Mouse (Mus musculus) kidney, adult 18-20 months (tissue): ENCODE data around the gene Aurkaip1.
"Not testable (repeated sequence)": the region's sequence is repeated elsewhere in the genome, so short reads cannot be mapped to it uniquely, and the experiment has no call there.

Source experiments
- DNase-seq: peaks from one replicate; pipeline ENCODE4 v3.0.0; 2021

The Aurkaip1 gene

DNA sequence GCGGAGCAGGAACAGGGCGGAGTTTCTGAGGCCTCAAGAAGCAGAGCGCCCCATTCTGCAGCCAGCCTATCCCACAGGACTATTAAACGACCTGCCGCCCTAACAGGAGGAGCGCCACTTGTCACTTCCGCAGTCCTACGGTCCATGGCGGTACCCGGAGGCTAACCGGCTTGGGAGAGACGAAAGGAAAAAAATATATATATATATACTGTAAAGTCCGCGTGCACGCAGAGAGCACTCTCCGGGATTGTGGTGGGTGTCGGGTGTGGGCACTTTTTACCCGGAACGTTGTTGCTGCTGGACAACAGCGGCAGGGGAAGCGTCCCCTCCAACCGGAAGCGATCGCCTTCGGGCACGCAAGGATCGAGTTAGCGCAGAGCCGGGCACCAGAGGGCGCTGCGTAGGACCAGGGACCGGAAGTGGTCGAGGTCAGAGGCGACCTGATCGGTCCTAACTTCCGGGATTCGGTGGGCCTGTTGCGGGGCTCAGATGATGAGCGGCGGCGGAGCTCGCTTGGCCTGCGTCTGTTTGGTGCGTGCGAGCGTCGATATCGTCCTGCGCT lies at the start of gene Aurkaip1:
Gene Aurkaip1 (plus strand): TSS at position 68 of the 562 bp plus-strand sequence.
- peak; percentile 96 for DNase-seq

DNA sequence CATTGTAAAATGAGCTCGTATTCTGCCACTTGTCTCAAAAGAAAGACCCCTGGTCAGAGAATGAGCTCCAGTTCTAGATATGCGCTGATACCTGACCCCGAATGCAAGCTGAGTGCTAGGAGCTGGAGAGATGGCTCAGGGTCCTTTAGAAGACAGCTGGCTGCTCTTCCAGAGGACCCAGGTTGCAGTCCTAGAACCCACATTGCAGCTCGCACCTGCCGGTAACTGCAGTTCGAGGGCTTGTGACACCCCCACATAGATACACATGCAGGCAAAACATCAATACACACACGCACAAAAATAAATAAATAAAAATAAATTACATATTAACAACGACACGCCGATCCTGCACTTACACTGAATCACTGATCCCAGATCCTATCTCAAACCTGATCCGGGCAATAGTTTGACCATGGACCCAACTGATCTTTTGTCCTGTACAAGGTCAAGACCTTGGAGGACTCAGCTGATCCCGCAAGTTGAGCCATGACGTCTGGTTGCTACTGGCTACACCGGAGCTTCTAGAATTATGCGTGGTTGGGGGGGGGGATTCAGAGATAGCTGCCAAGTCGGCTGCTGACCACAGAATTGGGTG lies 47.5 kb upstream of the Aurkaip1 start:
- DNase-seq: no peak

DNA sequence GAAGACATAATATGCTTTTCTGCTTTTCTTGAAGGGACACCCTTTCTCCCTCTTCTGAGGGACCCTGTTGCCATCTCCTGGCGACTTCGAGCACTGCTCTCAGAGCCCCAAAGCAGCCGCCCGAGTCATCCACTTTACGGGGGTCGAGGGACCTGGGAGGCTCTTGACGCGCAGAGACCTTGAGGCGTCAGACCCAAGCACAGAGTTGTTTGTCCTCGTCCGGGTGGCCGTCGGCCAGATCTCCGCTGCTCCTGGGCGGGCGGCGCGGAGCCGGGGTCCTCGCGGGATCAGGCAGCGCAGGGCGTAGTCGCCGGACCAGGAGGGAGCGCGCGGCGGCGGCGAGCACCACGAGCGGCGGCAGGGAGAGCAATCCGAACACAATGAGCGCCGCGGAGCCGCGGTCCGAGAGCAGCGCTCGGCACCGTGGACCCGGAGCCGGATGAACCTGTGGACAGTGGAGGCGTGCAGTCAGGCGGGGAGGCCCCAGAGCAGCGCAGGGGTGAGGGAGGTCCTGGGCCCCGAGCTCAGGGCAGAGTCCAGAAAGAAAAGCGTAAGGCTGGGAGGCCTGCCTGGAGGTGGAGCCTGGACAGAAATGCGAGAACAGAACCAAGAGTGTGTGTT lies 46.9 kb upstream of the Aurkaip1 start:
- peak; percentile 86 for DNase-seq

DNA sequence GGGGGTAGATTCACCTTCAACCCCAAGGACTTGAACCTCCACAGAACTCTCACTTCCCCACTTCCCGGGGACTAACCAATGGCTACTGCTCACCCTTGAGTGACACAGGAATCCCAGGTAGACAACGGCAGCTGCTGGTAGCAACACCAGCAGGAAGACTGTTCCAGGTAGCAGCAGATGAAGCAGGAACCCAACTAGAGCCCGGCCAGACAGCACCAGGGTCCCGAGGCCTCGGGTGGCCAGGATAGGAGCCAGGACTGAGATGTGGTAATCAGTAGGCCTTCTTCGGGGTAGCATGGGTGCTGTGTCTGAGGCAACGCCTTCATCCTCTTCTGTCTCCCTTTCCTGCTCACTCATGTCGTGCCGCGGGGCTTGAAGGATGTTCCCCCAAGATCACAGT lies 45.8 kb upstream of the Aurkaip1 start:
- DNase-seq: no peak

DNA sequence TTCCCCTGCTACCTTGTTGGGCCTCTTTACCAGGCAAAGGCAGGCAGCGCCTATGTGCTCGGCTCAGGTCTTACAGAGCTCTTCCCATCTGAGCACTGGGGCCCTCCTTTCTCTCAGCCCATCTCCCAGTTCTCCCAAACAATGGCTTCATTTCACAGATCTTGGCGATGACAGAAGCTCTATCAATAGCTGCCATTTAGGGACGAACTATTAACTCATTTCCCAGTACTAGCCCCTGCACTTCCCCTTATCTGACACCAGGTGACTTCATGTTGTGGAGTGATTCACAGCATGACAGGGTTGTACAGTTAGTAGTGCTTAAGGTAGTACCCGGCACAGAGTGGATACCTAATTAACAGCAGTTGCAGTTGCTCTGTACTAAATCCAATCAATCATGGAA lies 45.3 kb upstream of the Aurkaip1 start, which contains the start of gene Tmem88b:
Gene Tmem88b (minus strand): TSS at position 56 of the 400 bp plus-strand sequence.
- no peak for DNase-seq

DNA sequence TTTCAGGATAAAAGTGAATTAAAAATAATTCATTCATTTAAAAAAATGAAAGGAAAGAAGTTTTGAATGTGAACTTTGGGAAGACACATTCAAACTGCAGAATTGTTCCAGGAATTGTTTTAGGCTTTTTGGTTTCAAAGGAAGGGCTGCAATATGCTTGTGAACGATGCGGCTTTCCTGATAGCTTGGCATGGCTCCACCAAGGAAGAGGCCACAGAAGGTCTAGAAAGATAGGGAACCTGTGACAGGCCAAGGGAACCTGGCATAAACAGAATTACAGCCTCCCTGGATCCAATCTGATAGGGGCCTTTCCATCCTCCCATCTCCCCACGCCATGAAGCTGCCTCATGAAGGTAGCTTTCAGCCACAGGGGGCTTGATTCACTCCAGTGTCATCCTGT lies 42.8 kb upstream of the Aurkaip1 start:
- DNase-seq: no peak

GRCm38 (mm10) chr4:155788833-155789232 lies 42.2 kb upstream of the Aurkaip1 start:
- DNase-seq: not testable (repeated sequence)

DNA sequence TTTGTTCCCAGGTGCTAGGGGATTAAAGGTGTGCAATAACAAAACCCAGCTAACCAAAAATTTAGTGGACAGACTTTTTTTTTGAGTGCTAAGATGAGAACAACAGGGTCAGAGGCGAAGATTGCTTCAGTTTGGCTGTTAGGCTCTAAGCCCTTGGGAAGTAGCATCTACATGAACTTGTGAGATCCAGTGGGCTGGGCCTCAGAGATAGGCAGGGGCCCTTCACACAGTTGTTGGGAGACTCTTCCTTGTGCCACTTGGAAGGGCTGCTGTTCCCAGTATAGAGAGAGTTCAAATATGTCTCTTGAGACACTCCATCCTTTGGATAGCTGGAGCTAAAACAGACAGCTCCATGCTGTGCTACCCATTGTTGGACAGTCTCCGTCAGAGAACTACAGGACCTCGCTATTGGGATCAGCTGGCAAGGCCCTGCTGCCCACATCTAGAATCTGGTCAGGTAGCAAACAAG lies 41.0 kb upstream of the Aurkaip1 start, which contains the start of gene Ankrd65:
Gene Ankrd65 (plus strand): TSS at position 419 of the 469 bp plus-strand sequence.
- DNase-seq: no peak

DNA sequence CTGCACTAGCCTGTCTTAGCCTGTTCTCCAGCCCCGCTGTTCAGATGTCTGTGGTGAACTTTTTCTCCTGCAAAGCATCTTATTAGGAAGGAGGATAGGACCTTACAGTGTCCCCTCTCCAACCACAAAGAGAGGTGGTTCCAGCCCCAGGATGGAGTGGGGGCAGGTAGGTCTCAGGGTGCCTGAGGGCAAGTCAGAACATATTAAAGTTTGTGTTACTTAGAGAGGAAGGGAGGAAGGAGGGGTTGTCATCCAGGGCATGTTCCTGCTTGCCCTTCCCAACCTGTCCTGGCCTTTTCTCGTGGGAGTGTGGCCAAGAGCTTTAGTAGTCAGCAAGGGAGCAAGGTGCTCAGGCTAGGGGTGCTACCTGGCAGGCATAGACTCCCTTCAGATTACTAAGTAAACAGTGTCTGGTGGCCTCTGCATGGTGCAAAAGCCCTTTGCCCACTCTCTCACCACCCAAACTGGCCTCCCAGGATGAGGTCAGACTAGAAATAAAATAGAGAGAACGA lies 40.4 kb upstream of the Aurkaip1 start:
- DNase-seq: peak; percentile 38

DNA sequence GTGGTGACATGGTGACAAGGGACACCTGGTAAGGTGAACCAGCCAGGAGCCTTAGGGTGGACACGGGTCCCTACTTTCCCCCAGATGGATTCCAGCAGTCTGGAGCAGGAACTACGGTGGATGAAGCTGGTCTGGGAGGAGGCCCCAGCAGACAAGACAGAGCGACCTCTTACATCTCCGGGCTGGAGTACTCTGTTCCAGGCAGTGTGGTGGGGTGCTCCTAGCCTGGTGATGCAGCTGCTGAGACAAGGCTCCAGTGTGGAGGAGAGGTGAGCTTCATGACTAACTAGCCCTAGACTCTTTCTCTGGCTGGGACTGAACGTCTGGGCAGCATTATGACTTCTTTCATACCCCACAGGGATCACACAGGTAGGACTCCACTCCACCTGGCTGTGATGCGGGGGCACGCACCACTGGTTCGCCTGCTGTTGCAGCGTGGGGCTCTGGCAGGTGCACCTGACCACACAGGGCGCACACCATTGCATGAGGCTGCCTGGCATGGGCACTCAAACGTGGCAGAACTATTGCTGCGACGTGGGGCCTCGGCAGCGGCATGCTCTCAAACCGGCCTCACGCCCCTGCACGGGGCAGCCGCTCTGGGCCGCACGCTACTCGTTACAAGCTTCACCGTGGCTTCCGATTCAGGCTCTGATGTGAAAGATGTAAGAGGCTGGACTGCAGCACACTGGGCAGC lies 39.7 kb upstream of the Aurkaip1 start:
- DNase-seq: peak; percentile 44

- DNase-seq: no peak
Observed at GRCm38 (mm10) chr4:155793730-155794129, 37.3 kb upstream of the Aurkaip1 start.

- DNase-seq: no peak
Observed at GRCm38 (mm10) chr4:155802075-155802474, 29.0 kb upstream of the Aurkaip1 start.

GRCm38 (mm10) chr4:155802741-155803339 lies 28.2 kb upstream of the Aurkaip1 start, which contains the start of gene Mrpl20:
Mrpl20 (plus strand) TSS chr4:155802878.
- no peak for DNase-seq

- DNase-seq: peak; percentile 96
Observed at GRCm38 (mm10) chr4:155803340-155804041, 27.6 kb upstream of the Aurkaip1 start.

- no peak for DNase-seq
Observed at GRCm38 (mm10) chr4:155807841-155808240, 23.2 kb upstream of the Aurkaip1 start.

DNA sequence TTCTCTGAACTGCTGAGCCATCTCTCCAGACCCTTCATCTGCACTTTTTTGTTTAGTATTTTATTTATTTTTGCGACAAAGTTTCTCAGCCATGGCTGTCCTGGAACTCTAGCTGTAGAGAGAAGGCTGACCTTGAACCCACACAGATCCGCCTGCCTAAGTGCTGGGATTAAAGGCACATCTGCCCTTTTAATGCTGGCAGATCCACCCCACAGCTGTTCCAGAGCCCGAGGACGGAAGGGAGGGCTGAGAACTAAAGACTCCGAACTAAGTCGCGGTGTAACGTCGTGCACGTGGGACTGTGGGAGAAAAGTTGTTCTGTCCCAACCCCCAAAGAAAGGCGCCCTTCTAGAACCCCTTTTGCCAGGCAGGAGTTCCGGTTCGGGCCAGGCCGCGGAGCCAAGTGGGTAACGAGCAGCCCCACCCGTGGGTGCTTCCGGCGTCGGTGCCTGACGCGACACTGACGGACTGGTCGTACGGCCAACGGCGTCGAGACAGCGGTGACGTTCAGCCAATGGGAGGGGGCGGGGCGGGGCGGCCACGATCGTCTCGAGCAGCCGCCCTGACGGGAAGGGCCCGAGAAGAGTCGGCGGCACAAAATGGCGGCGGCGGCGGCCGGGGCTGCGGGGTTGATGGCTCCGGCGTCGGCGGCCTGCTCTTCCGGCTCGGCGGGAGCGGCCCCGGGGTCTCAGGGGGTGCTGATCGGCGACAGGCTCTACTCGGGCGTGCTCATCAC lies 19.0 kb upstream of the Aurkaip1 start, which contains the start of gene Ccnl2:
Gene Ccnl2 (plus strand): TSS at position 561 of the 736 bp plus-strand sequence.
- peak; percentile 93 for DNase-seq

DNA sequence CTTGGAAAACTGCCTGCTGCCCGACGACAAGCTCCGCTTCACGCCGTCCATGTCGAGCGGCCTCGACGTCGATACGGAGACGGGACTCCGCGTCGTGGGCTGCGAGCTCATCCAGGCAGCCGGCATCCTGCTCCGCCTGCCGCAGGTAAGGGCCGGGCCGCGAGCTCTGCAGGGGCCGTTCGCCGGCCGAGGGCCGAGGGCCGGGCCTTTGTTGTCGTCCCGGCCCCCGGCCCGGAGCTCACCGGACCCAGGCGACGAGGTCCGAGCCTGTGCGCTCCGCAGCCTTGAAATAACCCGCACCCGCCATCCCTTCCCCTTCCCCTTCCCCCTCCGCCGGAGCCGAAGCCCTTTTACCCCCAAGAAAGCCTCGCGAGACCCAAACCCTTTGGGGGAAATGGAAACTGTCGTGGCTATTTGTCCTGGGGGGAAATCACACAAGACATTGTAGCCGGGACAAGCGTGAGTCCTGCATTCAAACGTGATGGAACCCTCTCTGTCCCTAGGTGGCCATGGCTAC lies 18.3 kb upstream of the Aurkaip1 start:
- peak; percentile 28 for DNase-seq

- no peak for DNase-seq
Observed at GRCm38 (mm10) chr4:155817533-155817932, 13.5 kb upstream of the Aurkaip1 start.

- no peak for DNase-seq
Observed at GRCm38 (mm10) chr4:155821025-155821424, 10.0 kb upstream of the Aurkaip1 start.

- DNase-seq: no peak
Observed at GRCm38 (mm10) chr4:155823443-155823842, 7.6 kb upstream of the Aurkaip1 start.

DNA sequence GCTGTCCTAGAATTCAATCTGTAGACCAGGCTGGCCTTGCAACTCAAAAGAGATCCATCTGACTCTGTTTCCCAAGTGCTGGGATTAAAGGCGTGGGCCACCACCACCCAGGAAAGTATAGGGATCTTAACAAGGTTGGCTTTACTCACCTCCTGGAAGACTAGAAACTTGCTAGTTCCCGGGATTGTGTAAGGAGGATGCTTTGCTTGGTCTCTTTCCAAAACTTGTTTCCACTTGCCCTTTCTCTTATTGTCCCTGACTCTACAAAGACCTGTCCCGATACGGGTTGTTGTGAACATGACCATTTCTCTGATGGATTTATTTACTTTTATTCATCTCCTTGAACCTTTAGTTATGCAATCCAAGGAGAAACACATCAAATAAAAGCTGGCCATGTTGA lies 1.2 kb upstream of the Aurkaip1 start:
- DNase-seq: no peak
